Mouse (Mus musculus) CH12.LX (cell line): ENCODE results near the gene Taar8b. TPM values are rescaled to one million over a fixed set of nuclear protein-coding genes. Genes with fewer than 3 reads are reported as not detected.

Source experiments
- DNase-seq: peaks from one replicate; pipeline ENCODE4 v3.0.0-alpha.2; 2013; ENCODE audit errors: extremely low read depth
- H3K27ac ChIP-seq: 2 replicates; pipeline ENCODE4 v1.5.1; 2012; ENCODE audit warnings: low read depth, mild to moderate bottlenecking, control low read depth, moderate library complexity; ENCODE audit not compliant: insufficient read depth
- H3K27me3 ChIP-seq: replicated peaks from 2 replicates; pipeline ENCODE3; 2012; ENCODE audit warnings: inconsistent platforms
- H3K36me3 ChIP-seq, 2 experiments: replicated peaks in 1 of 2; 2 replicates each; pipeline versions ENCODE3 to v1.6.1; 2012; ENCODE audit warnings: inconsistent platforms in 1 of 2, low read length in 1 of 2, mild to moderate bottlenecking in 1 of 2, mixed read lengths in 1 of 2, moderate library complexity in 1 of 2; ENCODE audit not compliant: control insufficient read depth in 1 of 2, insufficient read depth in 1 of 2
- H3K4me1 ChIP-seq, 2 experiments: 2 replicates each; pipeline ENCODE4 v1.6.1; 2012; ENCODE audit warnings: inconsistent platforms in 1 of 2, moderate library complexity in 1 of 2; ENCODE audit not compliant: insufficient read depth in 2 of 2, control insufficient read depth in 1 of 2
- H3K4me2 ChIP-seq: 2 replicates; pipeline ENCODE4 v1.6.1; 2012; ENCODE audit warnings: low read depth, mild to moderate bottlenecking, control low read depth; ENCODE audit not compliant: poor library complexity, insufficient read depth, severe bottlenecking
- H3K4me3 ChIP-seq, 3 experiments: fragments of 150-350 bp in 1 of 3; sonication (generic) in 1 of 3; replicated peaks in 1 of 3; 2 replicates each; pipeline versions ENCODE3 to v1.5.1; 2011 to 2012; ENCODE audit warnings: low read depth in 2 of 3, low read length in 2 of 3, mild to moderate bottlenecking in 2 of 3, moderate library complexity in 2 of 3, control low read depth in 1 of 3, improper control_type of control experiment in 1 of 3, inconsistent platforms in 1 of 3, mixed read lengths in 1 of 3; ENCODE audit not compliant: poor library complexity in 1 of 3
- H3K79me2 ChIP-seq: replicated peaks from 2 replicates; pipeline ENCODE4 v1.6.1; 2012; ENCODE audit warnings: mild to moderate bottlenecking, moderate library complexity; ENCODE audit not compliant: control insufficient read depth, poor library complexity, insufficient read depth, severe bottlenecking; ENCODE audit errors: extremely low read depth
- H3K9ac ChIP-seq: 2 replicates; pipeline ENCODE4 v1.6.1; 2012; ENCODE audit warnings: low read depth, mild to moderate bottlenecking, control low read depth, moderate library complexity; ENCODE audit not compliant: insufficient read depth
- H3K9me3 ChIP-seq: replicated peaks from 2 replicates; pipeline ENCODE3; 2012; ENCODE audit warnings: low read length, inconsistent platforms, mixed read lengths
- BHLHE40 ChIP-seq: IDR thresholded peaks from 2 replicates; pipeline ENCODE4 v1.6.1; 2011; ENCODE audit warnings: mild to moderate bottlenecking, low read depth, low read length, improper control_type of control experiment
- CHD2 ChIP-seq: IDR thresholded peaks from 2 replicates; pipeline ENCODE4 v1.6.1; 2011; ENCODE audit warnings: low read length, improper control_type of control experiment
- CTCF ChIP-seq, 2 experiments: IDR thresholded peaks in 1 of 2; conservative IDR thresholded peaks in 1 of 2; 2 replicates each; pipeline ENCODE4 v1.5.1; 2011 to 2012; ENCODE audit warnings: low read depth in 2 of 2, low read length in 2 of 2, improper control_type of control experiment in 1 of 2, inconsistent platforms in 1 of 2, mild to moderate bottlenecking in 1 of 2, moderate library complexity in 1 of 2
- ETS1 ChIP-seq: conservative IDR thresholded peaks from 2 replicates; pipeline ENCODE4 v1.6.1; 2012; ENCODE audit warnings: low read depth, mild to moderate bottlenecking, inconsistent platforms, low read length, improper control_type of control experiment, moderate library complexity
- HCFC1 ChIP-seq: IDR thresholded peaks from 2 replicates; pipeline ENCODE4 v1.6.1; 2012; ENCODE audit warnings: low read depth, mild to moderate bottlenecking, inconsistent platforms, low read length, improper control_type of control experiment
- IRF4 ChIP-seq: IDR thresholded peaks from 2 replicates; pipeline ENCODE4 v1.6.1; 2014; ENCODE audit warnings: low read depth, mild to moderate bottlenecking, inconsistent platforms, low read length, improper control_type of control experiment
- JUN ChIP-seq: IDR thresholded peaks from 2 replicates; pipeline ENCODE4 v1.6.1; 2011; ENCODE audit warnings: low read depth, mild to moderate bottlenecking, low read length, improper control_type of control experiment, moderate library complexity; ENCODE audit not compliant: insufficient read depth
- JUND ChIP-seq: conservative IDR thresholded peaks from 2 replicates; pipeline ENCODE4 v1.6.1; 2011; ENCODE audit warnings: low read depth, low read length, improper control_type of control experiment
- MAX ChIP-seq: IDR thresholded peaks from 2 replicates; pipeline ENCODE4 v1.6.1; 2011; ENCODE audit warnings: low read length, improper control_type of control experiment
- MAZ ChIP-seq: IDR thresholded peaks from 2 replicates; pipeline ENCODE4 v1.6.1; 2012; ENCODE audit warnings: low read depth, mild to moderate bottlenecking, inconsistent platforms, low read length, improper control_type of control experiment, moderate library complexity
- MYC ChIP-seq: IDR thresholded peaks from 2 replicates; pipeline ENCODE4 v1.6.1; 2011; ENCODE audit warnings: low read depth, mild to moderate bottlenecking, improper control_type of control experiment, low read length
- NELFE ChIP-seq: IDR thresholded peaks from 2 replicates; pipeline ENCODE4 v1.6.1; 2011; ENCODE audit warnings: low read depth, low read length, improper control_type of control experiment
- NRF1 ChIP-seq: IDR thresholded peaks from 2 replicates; pipeline ENCODE4 v1.6.1; 2014; ENCODE audit warnings: low read depth, mild to moderate bottlenecking, inconsistent platforms, low read length, improper control_type of control experiment, moderate library complexity
- PAX5 ChIP-seq: IDR thresholded peaks from 2 replicates; pipeline ENCODE4 v1.6.1; 2012; ENCODE audit warnings: low read length, inconsistent platforms, mixed read lengths
- POLR2AphosphoS2 ChIP-seq: IDR thresholded peaks from 2 replicates; pipeline ENCODE4 v1.6.1; 2011; ENCODE audit warnings: low read depth, low read length, improper control_type of control experiment
- RAD21 ChIP-seq: IDR thresholded peaks from 2 replicates; pipeline ENCODE4 v1.6.1; 2011; ENCODE audit warnings: low read depth, mild to moderate bottlenecking, low read length, improper control_type of control experiment, moderate library complexity
- RCOR1 ChIP-seq: conservative IDR thresholded peaks from 2 replicates; pipeline ENCODE4 v1.6.1; 2012; ENCODE audit warnings: low read depth, mild to moderate bottlenecking, inconsistent platforms, low read length, improper control_type of control experiment
- SIN3A ChIP-seq: IDR thresholded peaks from 2 replicates; pipeline ENCODE4 v1.6.1; 2012; ENCODE audit warnings: low read length, improper control_type of control experiment, inconsistent platforms
- TBP ChIP-seq: conservative IDR thresholded peaks from 2 replicates; pipeline ENCODE4 v1.6.1; 2011; ENCODE audit warnings: low read depth, low read length, improper control_type of control experiment
- USF2 ChIP-seq: conservative IDR thresholded peaks from 2 replicates; pipeline ENCODE4 v1.6.1; 2011; ENCODE audit warnings: low read depth, low read length, improper control_type of control experiment
- ZKSCAN1 ChIP-seq: IDR thresholded peaks from 2 replicates; pipeline ENCODE4 v1.6.1; 2012; ENCODE audit warnings: low read depth, inconsistent platforms, low read length, improper control_type of control experiment, borderline replicate concordance
- ZMIZ1 ChIP-seq: IDR thresholded peaks from 2 replicates; pipeline ENCODE4 v1.6.1; 2012; ENCODE audit warnings: low read depth, mild to moderate bottlenecking, inconsistent platforms, low read length, improper control_type of control experiment
- ZNF384 ChIP-seq: IDR thresholded peaks from 2 replicates; pipeline ENCODE4 v1.6.1; 2012; ENCODE audit warnings: low read depth, low read length, improper control_type of control experiment, inconsistent platforms
- dilution Hi-C: fragments of 300-500 bp; cut with MboI; formaldehyde crosslinking; loops from 2 replicates; pipeline ENCODE4 v1.14.3; 2020; ENCODE audit warnings: low sequenced_read_pairs; ENCODE audit not compliant: extremely low pct_unique_long_range_greater_than_20kb, extremely low pct_ligation_motif_present
- in situ Hi-C: fragments of 300-500 bp; cut with MboI; formaldehyde crosslinking; loops from 3 replicates; pipeline ENCODE4 v1.14.3; 2019; ENCODE audit warnings: low sequenced_read_pairs, low pct_ligation_motif_present, low pct_unique_long_range_greater_than_20kb, mixed read lengths
- polyA plus RNA-seq: library from polyadenylated mRNA; unstranded; fragments of >175 nt; gene quantifications from 2 replicates; pipeline ENCODE4 v1.2.1, GENCODE M21; 2012; ENCODE audit warnings: low read depth; ENCODE audit not compliant: insufficient read length
- total RNA-seq, 2 experiments: library from RNA; depleted of rRNA; stranded (reverse); fragments of 300-350 nt in 1 of 2; fragments of >200 nt in 1 of 2; gene quantifications; 2 replicates each; pipeline ENCODE4 v1.2.3; 2012 to 2014

Taar8b gene
- total and polyA plus RNA-seq, 3 experiments, result not detected

DNA sequence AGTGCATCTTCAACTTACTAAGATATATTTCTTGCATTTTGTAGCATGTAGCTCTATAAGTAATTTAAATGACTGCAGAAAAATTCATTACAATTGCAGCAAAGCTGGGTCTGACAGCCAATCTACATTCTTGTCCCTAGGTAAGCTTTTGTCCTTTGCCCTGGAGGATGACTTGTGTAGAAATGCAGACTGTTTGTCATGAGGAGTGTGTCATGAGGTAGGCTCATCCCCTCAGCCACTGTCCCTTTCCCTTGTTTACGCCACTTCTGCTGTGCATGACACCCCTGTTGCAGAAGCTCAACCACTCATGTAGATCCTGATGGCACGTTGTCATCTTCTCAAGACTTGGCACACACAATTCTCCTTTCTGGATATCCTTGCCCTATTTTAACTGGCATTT lies 4.9 kb downstream of the Taar8b start:
- no peaks in the 10 kb centered on the region for H3K4me1 ChIP-seq
- H3K4me3 ChIP-seq, result no peak overlapping the region
- H3K36me3 ChIP-seq, result no peaks in the 10 kb centered on the region
- dilution Hi-C loops (no loop called here), in situ Hi-C loops (no loop called here)
- no peak overlapping the region for H3K4me2 ChIP-seq
- H3K9ac ChIP-seq, result no peak overlapping the region
- no peaks in the 10 kb centered on the region for H3K27me3 ChIP-seq
- TF ChIP-seq USF2 (no peak), JUN (no peak), RCOR1 (no peak), ZMIZ1 (no peak), BHLHE40 (no peak), HCFC1 (no peak), RAD21 (no peak), ETS1 (no peak), MYC (no peak), NELFE (no peak), PAX5 (no peak), CHD2 (no peak), MAX (no peak), SIN3A (no peak), MAZ (no peak), ZKSCAN1 (no peak), JUND (no peak), IRF4 (no peak), NRF1 (no peak)
- no peak overlapping the region for H3K27ac ChIP-seq
- H3K9me3 ChIP-seq, result no peaks in the 10 kb centered on the region
- H3K79me2 ChIP-seq, result no peaks in the 10 kb centered on the region
- DNase-seq, result no peak

GRCm38 (mm10) chr10:24086555-24086954 lies 5.5 kb downstream of the Taar8b start:
- no peaks in the 10 kb centered on the region for H3K36me3 ChIP-seq
- H3K27me3 ChIP-seq, result no peaks in the 10 kb centered on the region
- H3K4me1 ChIP-seq, result no peaks in the 10 kb centered on the region
- H3K9me3 ChIP-seq, result no peaks in the 10 kb centered on the region
- dilution Hi-C loops, result no loop called here
- H3K4me3 ChIP-seq, result no peak overlapping the region
- H3K9ac ChIP-seq, result no peak overlapping the region
- TF ChIP-seq TBP (no peak), ZNF384 (no peak), POLR2AphosphoS2 (no peak), CTCF (conservative IDR thresholded peaks at IDR 0.05 in 1 of 2, IDR thresholded peaks at IDR 0.05 in 1 of 2; ENCODE audit: low read depth in 2 of 2, low read length in 2 of 2) (no peak), CHD2 (no peak)
- TF ChIP-seq, all 38 proteins: peak for 0
- no peak overlapping the region for H3K27ac ChIP-seq
- no peak for DNase-seq
- H3K4me2 ChIP-seq, result no peak overlapping the region
- in situ Hi-C loops, result no loop called here
- no peaks in the 10 kb centered on the region for H3K79me2 ChIP-seq
